Mouse (Mus musculus) heart, postnatal 4 days (tissue): Measurements from ENCODE around the gene Gm21173. TPM values are rescaled to one million over a fixed set of nuclear protein-coding genes. Genes with fewer than 3 reads are reported as not detected.
"Not testable (repeated sequence)": the region's sequence is repeated elsewhere in the genome, so short reads cannot be mapped to it uniquely, and the experiment has no call there.

Experiments
- DNase-seq: peaks from one replicate; pipeline ENCODE4 v3.0.0; 2021
- total RNA-seq, 2 experiments: library from RNA; stranded (reverse); gene quantifications; 2 replicates each; pipeline ENCODE4 v1.2.3; 2021

The Gm21173 gene
- not detected for total RNA-seq

- DNase-seq: not testable (repeated sequence)
Measured at GRCm38 (mm10) chrY:76761300-76761699, at the start of gene Gm21173. Gm21173 (plus strand) TSS chrY:76761600.
